Mouse (Mus musculus): ENCODE measurements around the gene Xrn2. TPM values are rescaled to one million over a fixed set of nuclear protein-coding genes. Genes with fewer than 3 reads are reported as not detected.

The Xrn2 gene
- polyA plus RNA-seq, 1 experiment from 2014 or later: 78.5 TPM

- ATAC-seq (ENCODE audit: low FRiP score, low TSS enrichment): no peak
- H3K27me3 ChIP-seq (ENCODE audit: insufficient read depth, low read length): no peaks in the 10 kb centered on the region
- H3K36me3 ChIP-seq (ENCODE audit: insufficient read depth, low read length): peaks cover 22% of the 10 kb centered on the region
- 94% methylated on average over 2 of the region's 2 CpGs for WGBS
- no peak overlapping the region for H3K9ac ChIP-seq (replicated peaks; ENCODE audit: low read length)
- H3K4me2 ChIP-seq (replicated peaks; ENCODE audit: low read depth, low read length): no peak overlapping the region
- H3K4me3 ChIP-seq (ENCODE audit: low read length): no peak overlapping the region
- H3K9me3 ChIP-seq (ENCODE audit: low read length): no peaks in the 10 kb centered on the region
- no peaks in the 10 kb centered on the region for H3K4me1 ChIP-seq (ENCODE audit: insufficient read depth, low read length)
- H3K27ac ChIP-seq (ENCODE audit: low read length): no peak overlapping the region
Observed at GRCm38 (mm10) chr2:147035864-147036263, 23.1 kb downstream of the Xrn2 start.

- Histone ChIP-seq H3K4me2 (replicated peaks; ENCODE audit: low read depth, low read length) (no peak overlapping the region), H3K9ac (replicated peaks; ENCODE audit: low read length) (no peak overlapping the region), H3K36me3 (ENCODE audit: insufficient read depth, low read length) (peaks cover 27% of the 10 kb centered on the region), H3K27ac (ENCODE audit: low read length) (no peak overlapping the region), H3K4me3 (ENCODE audit: low read length) (no peak overlapping the region), H3K27me3 (ENCODE audit: insufficient read depth, low read length) (no peaks in the 10 kb centered on the region), H3K4me1 (ENCODE audit: insufficient read depth, low read length) (no peaks in the 10 kb centered on the region), H3K9me3 (ENCODE audit: low read length) (no peaks in the 10 kb centered on the region)
- ATAC-seq (ENCODE audit: low FRiP score, low TSS enrichment): no peak
- WGBS: 78% methylated on average over 3 of the region's 3 CpGs
Observed at GRCm38 (mm10) chr2:147047051-147047450, 34.3 kb downstream of the Xrn2 start.

GRCm38 (mm10) chr2:147053229-147053892 lies 40.6 kb downstream of the Xrn2 start:
- ATAC-seq (ENCODE audit: low FRiP score, low TSS enrichment): no peak
- 91% methylated on average over 2 of the region's 2 CpGs for WGBS
- peaks cover 33% of the 10 kb centered on the region for H3K36me3 ChIP-seq (ENCODE audit: insufficient read depth, low read length)

GRCm38 (mm10) chr2:147067480-147068246 lies 54.9 kb downstream of the Xrn2 start:
- Histone ChIP-seq H3K27me3 (ENCODE audit: insufficient read depth, low read length) (no peaks in the 10 kb centered on the region), H3K9ac (replicated peaks; ENCODE audit: low read length) (no peak overlapping the region), H3K4me1 (ENCODE audit: insufficient read depth, low read length) (no peaks in the 10 kb centered on the region), H3K36me3 (ENCODE audit: insufficient read depth, low read length) (peaks cover 7% of the 10 kb centered on the region; the same call in 1 of the 2 replicates), H3K9me3 (ENCODE audit: low read length) (no peaks in the 10 kb centered on the region), H3K27ac (ENCODE audit: low read length) (no peak overlapping the region), H3K4me3 (ENCODE audit: low read length) (no peak overlapping the region), H3K4me2 (replicated peaks; ENCODE audit: low read depth, low read length) (no peak overlapping the region)
- ATAC-seq (ENCODE audit: low FRiP score, low TSS enrichment): no peak
- 92% methylated on average over 1 of the region's 1 CpGs for WGBS

More at GRCm38 (mm10) chr2:147053229-147053892, 40.6 kb downstream of the Xrn2 start:
- H3K4me2 ChIP-seq (replicated peaks; ENCODE audit: low read depth, low read length): no peak overlapping the region
- H3K27me3 ChIP-seq (ENCODE audit: insufficient read depth, low read length): no peaks in the 10 kb centered on the region
- H3K9ac ChIP-seq (replicated peaks; ENCODE audit: low read length): no peak overlapping the region
- H3K4me3 ChIP-seq (ENCODE audit: low read length): no peak overlapping the region
- H3K9me3 ChIP-seq (ENCODE audit: low read length): no peaks in the 10 kb centered on the region
- no peaks in the 10 kb centered on the region for H3K4me1 ChIP-seq (ENCODE audit: insufficient read depth, low read length)
- H3K27ac ChIP-seq (ENCODE audit: low read length): no peak overlapping the region

- no peak for ATAC-seq (ENCODE audit: low FRiP score, low TSS enrichment)
- no peak overlapping the region for H3K27ac ChIP-seq (ENCODE audit: low read length)
- H3K4me3 ChIP-seq (ENCODE audit: low read length): no peak overlapping the region
- no peak overlapping the region for H3K9ac ChIP-seq (replicated peaks; ENCODE audit: low read length)
- no peaks in the 10 kb centered on the region for H3K4me1 ChIP-seq (ENCODE audit: insufficient read depth, low read length)
- no peak overlapping the region for H3K4me2 ChIP-seq (replicated peaks; ENCODE audit: low read depth, low read length)
- no peaks in the 10 kb centered on the region for H3K9me3 ChIP-seq (ENCODE audit: low read length)
- H3K36me3 ChIP-seq (ENCODE audit: insufficient read depth, low read length): peaks cover 5% of the 10 kb centered on the region; the same call in 1 of the 2 replicates
- no peaks in the 10 kb centered on the region for H3K27me3 ChIP-seq (ENCODE audit: insufficient read depth, low read length)
- 30% methylated on average over 1 of the region's 1 CpGs for WGBS
Observed at GRCm38 (mm10) chr2:147069077-147069476, 56.3 kb downstream of the Xrn2 start.

- Histone ChIP-seq H3K4me2 (replicated peaks; ENCODE audit: low read depth, low read length) (no peak overlapping the region), H3K27ac (ENCODE audit: low read length) (no peak overlapping the region), H3K4me3 (ENCODE audit: low read length) (no peak overlapping the region), H3K9me3 (ENCODE audit: low read length) (no peaks in the 10 kb centered on the region), H3K9ac (replicated peaks; ENCODE audit: low read length) (no peak overlapping the region), H3K4me1 (ENCODE audit: insufficient read depth, low read length) (no peaks in the 10 kb centered on the region), H3K36me3 (ENCODE audit: insufficient read depth, low read length) (peaks cover 7% of the 10 kb centered on the region), H3K27me3 (ENCODE audit: insufficient read depth, low read length) (no peaks in the 10 kb centered on the region)
- ATAC-seq (ENCODE audit: low FRiP score, low TSS enrichment): no peak
- WGBS: 91% methylated on average over 1 of the region's 1 CpGs
Observed at GRCm38 (mm10) chr2:147070305-147070704, 57.5 kb downstream of the Xrn2 start.

- Histone ChIP-seq H3K9me3 (ENCODE audit: low read length) (no peaks in the 10 kb centered on the region), H3K36me3 (ENCODE audit: insufficient read depth, low read length) (peaks cover 10% of the 10 kb centered on the region), H3K27ac (ENCODE audit: low read length) (no peak overlapping the region), H3K9ac (replicated peaks; ENCODE audit: low read length) (no peak overlapping the region), H3K4me2 (replicated peaks; ENCODE audit: low read depth, low read length) (no peak overlapping the region), H3K4me1 (ENCODE audit: insufficient read depth, low read length) (no peaks in the 10 kb centered on the region), H3K4me3 (ENCODE audit: low read length) (no peak overlapping the region), H3K27me3 (ENCODE audit: insufficient read depth, low read length) (no peaks in the 10 kb centered on the region)
- no peak for ATAC-seq (ENCODE audit: low FRiP score, low TSS enrichment)
- WGBS: 87% methylated on average over 2 of the region's 2 CpGs
Observed at GRCm38 (mm10) chr2:147073962-147074361, 61.2 kb downstream of the Xrn2 start.

- Histone ChIP-seq H3K27me3 (ENCODE audit: insufficient read depth, low read length) (peaks cover 4% of the 10 kb centered on the region; the same call in 1 of the 2 replicates), H3K4me1 (ENCODE audit: insufficient read depth, low read length) (no peaks in the 10 kb centered on the region), H3K36me3 (ENCODE audit: insufficient read depth, low read length) (peaks cover 10% of the 10 kb centered on the region), H3K4me2 (replicated peaks; ENCODE audit: low read depth, low read length) (no peak overlapping the region), H3K9ac (replicated peaks; ENCODE audit: low read length) (no peak overlapping the region), H3K9me3 (ENCODE audit: low read length) (no peaks in the 10 kb centered on the region), H3K27ac (ENCODE audit: low read length) (no peak overlapping the region), H3K4me3 (ENCODE audit: low read length) (no peak overlapping the region)
- no peak for ATAC-seq (ENCODE audit: low FRiP score, low TSS enrichment)
- WGBS: 95% methylated on average over 4 of the region's 4 CpGs
Observed at GRCm38 (mm10) chr2:147074399-147074798, 61.6 kb downstream of the Xrn2 start.

GRCm38 (mm10) chr2:147082391-147082790 lies 69.6 kb downstream of the Xrn2 start:
- no peak for ATAC-seq (ENCODE audit: low FRiP score, low TSS enrichment)
- Histone ChIP-seq H3K4me3 (ENCODE audit: low read length) (no peak overlapping the region), H3K4me2 (replicated peaks; ENCODE audit: low read depth, low read length) (no peak overlapping the region), H3K27me3 (ENCODE audit: insufficient read depth, low read length) (peaks cover 65% of the 10 kb centered on the region), H3K9me3 (ENCODE audit: low read length) (no peaks in the 10 kb centered on the region), H3K27ac (ENCODE audit: low read length) (no peak overlapping the region), H3K9ac (replicated peaks; ENCODE audit: low read length) (no peak overlapping the region), H3K36me3 (ENCODE audit: insufficient read depth, low read length) (no peaks in the 10 kb centered on the region), H3K4me1 (ENCODE audit: insufficient read depth, low read length) (peaks cover 13% of the 10 kb centered on the region; the same call in 1 of the 2 replicates)
- 59% methylated on average over 4 of the region's 4 CpGs for WGBS
